Mouse (Mus musculus) midbrain, embryonic 15.5 days (tissue): ENCODE data around the gene Bclaf1. TPM values are rescaled to one million over a fixed set of nuclear protein-coding genes. Genes with fewer than 3 reads are reported as not detected.
A peak's percentile ranks its signal among the peaks of the same experiment; 100 is the strongest.

Experiments used
- ATAC-seq: fragments of 200-750 bp; cut with Nextera tagmentation; replicated peaks from 2 replicates; pipeline ENCODE4 v1.8.0; 2017; ENCODE audit warnings: moderate TSS enrichment
- H3K27ac ChIP-seq: fragments of 300-500 bp; sonication (generic); 2 replicates; pipeline ENCODE4 v1.5.1; 2015; ENCODE audit warnings: mild to moderate bottlenecking, inconsistent platforms
- H3K27me3 ChIP-seq: fragments of 300-500 bp; sonication (generic); replicated peaks from 2 replicates; pipeline ENCODE4 v1.6.1; 2015; ENCODE audit warnings: inconsistent platforms
- H3K36me3 ChIP-seq: fragments of 300-500 bp; sonication (generic); replicated peaks from 2 replicates; pipeline ENCODE4 v1.6.1; 2015; ENCODE audit warnings: inconsistent platforms
- H3K4me1 ChIP-seq: fragments of 300-500 bp; sonication (generic); 2 replicates; pipeline ENCODE4 v1.6.1; 2015; ENCODE audit warnings: inconsistent platforms
- H3K4me2 ChIP-seq: fragments of 300-500 bp; sonication (generic); 2 replicates; pipeline ENCODE4 v1.6.1; 2015; ENCODE audit warnings: inconsistent platforms, mild to moderate bottlenecking, moderate library complexity
- H3K4me3 ChIP-seq: fragments of 300-500 bp; sonication (generic); 2 replicates; pipeline ENCODE4 v1.5.1; 2015; ENCODE audit warnings: mild to moderate bottlenecking, inconsistent platforms
- H3K9ac ChIP-seq: fragments of 300-500 bp; sonication (generic); 2 replicates; pipeline ENCODE4 v1.6.1; 2015; ENCODE audit warnings: mild to moderate bottlenecking, inconsistent platforms
- H3K9me3 ChIP-seq: fragments of 300-500 bp; sonication (generic); 2 replicates; pipeline ENCODE4 v1.6.1; 2016; ENCODE audit warnings: inconsistent platforms
- WGBS: fragments of 180-500 bp; shearing (Covaris S2); methylation state at CpG from one replicate; pipeline ENCODE4 v1.1.7; 2015; ENCODE audit warnings: mixed read lengths; 5-methylcytosine and 5-hydroxymethylcytosine counted together
- polyA plus RNA-seq: library from polyadenylated mRNA; unstranded; fragments of >200 nt; fragmentation: Nextera tagmentation; extraction: Ambion mirVana; gene quantifications from 2 replicates; pipeline ENCODE4 v1.2.1, GENCODE M21; 2015

Bclaf1 gene
- polyA plus RNA-seq, 1 experiment from 2014 or later, result 121 TPM

DNA sequence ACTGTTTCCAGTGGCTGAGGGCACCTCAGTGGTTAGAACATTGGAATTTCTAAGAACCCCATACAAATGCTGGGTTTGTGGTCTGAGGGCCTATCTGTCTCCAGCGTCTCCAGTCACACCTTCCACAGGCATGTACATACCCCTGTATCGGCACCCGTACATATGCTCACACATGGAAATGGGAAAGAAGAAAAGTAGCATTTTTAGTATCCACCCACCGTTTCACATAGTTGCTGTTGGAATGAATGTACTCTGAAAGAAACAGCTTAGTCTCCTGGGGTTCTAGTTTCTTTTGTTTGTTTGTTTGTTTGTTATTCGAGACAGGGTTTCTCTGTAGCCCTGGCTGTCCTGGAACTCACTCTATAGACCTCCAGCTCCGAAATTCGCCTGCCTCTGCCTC lies 25.6 kb downstream of the Bclaf1 start:
- 87% methylated on average over 7 of the region's 7 CpGs for WGBS
- no peak for ATAC-seq
- Histone ChIP-seq H3K36me3 (peaks cover 34% of the 10 kb centered on the region; the same call in 1 of the 2 replicates), H3K4me2 (no peak overlapping the region), H3K27me3 (no peaks in the 10 kb centered on the region), H3K4me3 (no peak overlapping the region), H3K9me3 (no peaks in the 10 kb centered on the region), H3K4me1 (no peaks in the 10 kb centered on the region), H3K9ac (no peak overlapping the region), H3K27ac (no peak overlapping the region)

DNA sequence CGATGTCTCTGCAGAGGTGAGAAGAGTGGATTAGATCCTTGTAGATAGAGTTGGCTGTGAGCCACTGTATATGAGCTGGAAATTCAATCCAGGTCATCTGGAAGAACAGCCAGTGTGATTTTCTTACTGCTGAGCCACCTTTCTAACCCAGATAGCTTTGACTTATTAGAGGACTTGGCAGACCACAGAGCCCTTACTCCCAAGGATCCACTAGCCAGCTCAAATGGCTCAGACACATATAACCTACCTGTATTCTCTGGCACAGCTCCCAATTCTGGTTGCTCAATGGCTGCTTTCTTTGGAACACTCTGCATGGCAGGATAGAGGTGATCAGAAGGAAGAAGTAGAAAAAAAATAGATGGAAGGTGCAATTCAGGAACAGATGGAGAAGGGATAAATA lies 33.5 kb downstream of the Bclaf1 start:
- Histone ChIP-seq H3K4me3 (no peak overlapping the region), H3K27ac (no peak overlapping the region), H3K4me1 (peaks cover 9% of the 10 kb centered on the region), H3K36me3 (peaks cover 30% of the 10 kb centered on the region), H3K9me3 (no peaks in the 10 kb centered on the region), H3K4me2 (no peak overlapping the region), H3K27me3 (no peaks in the 10 kb centered on the region), H3K9ac (no peak overlapping the region)
- 74% methylated on average over 1 of the region's 1 CpGs for WGBS
- no peak for ATAC-seq

DNA sequence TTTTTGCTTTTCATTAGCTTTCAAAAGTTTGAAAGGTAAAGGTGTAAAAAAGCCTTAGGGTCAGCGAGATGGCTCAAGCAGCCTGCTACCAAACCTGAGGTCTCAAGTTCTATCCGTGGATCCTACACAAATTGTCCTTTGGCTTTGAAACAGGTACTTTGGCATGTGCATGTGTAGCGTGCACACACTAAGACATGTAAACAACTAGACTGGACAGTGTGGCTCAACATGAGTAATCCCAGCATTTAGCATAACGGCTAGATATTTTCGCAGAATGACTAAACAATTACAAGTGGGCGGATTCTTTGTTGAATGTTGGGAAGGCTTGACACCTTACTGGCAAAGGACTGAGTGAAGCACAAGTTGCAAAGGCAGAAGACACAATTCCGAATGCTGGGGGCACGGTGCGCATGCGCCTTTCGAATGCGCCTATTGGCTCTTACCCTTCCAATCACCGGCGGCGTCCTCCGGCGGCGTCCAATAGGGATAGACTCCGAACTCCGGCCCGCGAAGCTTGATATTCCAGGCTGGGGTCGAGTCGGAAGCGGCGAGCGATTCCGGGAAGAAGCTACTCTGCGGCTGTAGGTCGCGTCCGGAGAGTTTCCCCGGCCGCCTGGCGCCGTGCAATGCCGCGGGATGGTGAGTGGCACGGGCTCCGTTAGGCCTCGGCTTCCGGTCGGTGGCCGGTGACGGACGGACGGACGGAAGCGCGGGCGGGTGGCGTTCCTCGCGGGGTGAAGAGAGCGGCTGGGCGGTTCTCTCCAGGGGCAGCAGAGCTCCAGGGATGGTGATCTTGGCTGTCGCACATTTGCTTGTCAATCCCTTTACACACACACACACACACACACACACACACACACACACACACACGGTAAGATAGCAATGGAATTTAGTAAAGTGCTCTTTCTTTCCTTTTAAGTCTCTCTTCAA lies 35.3 kb downstream of the Bclaf1 start, which contains the start of gene Mtfr2:
Gene Mtfr2, plus strand, starts transcription at position 486 of the 930 bp plus-strand sequence.
- peak; percentile 96 for ATAC-seq
- Histone ChIP-seq H3K36me3 (peaks cover 27% of the 10 kb centered on the region), H3K9me3 (no peaks in the 10 kb centered on the region), H3K4me3 (peak within 1 kb of the TSS; percentile 51), H3K27ac (no peak within 1 kb of the TSS), H3K4me1 (peaks cover 9% of the 10 kb centered on the region), H3K4me2 (peak within 1 kb of the TSS; percentile 99), H3K9ac (peak within 1 kb of the TSS; percentile 37), H3K27me3 (no peaks in the 10 kb centered on the region)
- 1% methylated on average over 58 of the region's 58 CpGs for WGBS

DNA sequence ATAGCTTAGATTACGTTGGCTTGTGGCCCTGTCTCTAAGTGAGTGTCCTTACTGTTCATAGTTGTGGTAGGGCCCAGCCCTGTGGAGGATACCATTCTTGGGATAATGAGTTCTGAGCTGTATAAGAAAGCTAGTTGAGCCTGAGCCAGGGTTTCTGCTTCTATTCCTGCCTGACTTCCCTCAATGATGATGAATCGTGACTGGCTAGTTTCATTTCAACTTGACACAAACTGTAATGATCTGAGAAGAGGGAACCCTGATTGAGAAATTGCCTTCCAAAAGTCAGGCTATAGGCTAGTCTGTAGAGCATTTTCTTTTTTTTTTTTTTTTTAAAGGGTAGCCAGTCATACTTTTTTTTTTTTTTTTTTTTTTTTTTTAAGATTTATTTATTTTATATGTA lies 36.6 kb downstream of the Bclaf1 start:
- Histone ChIP-seq H3K4me3 (no peak overlapping the region), H3K27me3 (no peaks in the 10 kb centered on the region), H3K4me2 (no peak overlapping the region), H3K36me3 (peaks cover 16% of the 10 kb centered on the region), H3K27ac (no peak overlapping the region), H3K9me3 (no peaks in the 10 kb centered on the region), H3K4me1 (peaks cover 9% of the 10 kb centered on the region), H3K9ac (no peak overlapping the region)
- no peak for ATAC-seq
- WGBS, result 96% methylated on average over 2 of the region's 2 CpGs

DNA sequence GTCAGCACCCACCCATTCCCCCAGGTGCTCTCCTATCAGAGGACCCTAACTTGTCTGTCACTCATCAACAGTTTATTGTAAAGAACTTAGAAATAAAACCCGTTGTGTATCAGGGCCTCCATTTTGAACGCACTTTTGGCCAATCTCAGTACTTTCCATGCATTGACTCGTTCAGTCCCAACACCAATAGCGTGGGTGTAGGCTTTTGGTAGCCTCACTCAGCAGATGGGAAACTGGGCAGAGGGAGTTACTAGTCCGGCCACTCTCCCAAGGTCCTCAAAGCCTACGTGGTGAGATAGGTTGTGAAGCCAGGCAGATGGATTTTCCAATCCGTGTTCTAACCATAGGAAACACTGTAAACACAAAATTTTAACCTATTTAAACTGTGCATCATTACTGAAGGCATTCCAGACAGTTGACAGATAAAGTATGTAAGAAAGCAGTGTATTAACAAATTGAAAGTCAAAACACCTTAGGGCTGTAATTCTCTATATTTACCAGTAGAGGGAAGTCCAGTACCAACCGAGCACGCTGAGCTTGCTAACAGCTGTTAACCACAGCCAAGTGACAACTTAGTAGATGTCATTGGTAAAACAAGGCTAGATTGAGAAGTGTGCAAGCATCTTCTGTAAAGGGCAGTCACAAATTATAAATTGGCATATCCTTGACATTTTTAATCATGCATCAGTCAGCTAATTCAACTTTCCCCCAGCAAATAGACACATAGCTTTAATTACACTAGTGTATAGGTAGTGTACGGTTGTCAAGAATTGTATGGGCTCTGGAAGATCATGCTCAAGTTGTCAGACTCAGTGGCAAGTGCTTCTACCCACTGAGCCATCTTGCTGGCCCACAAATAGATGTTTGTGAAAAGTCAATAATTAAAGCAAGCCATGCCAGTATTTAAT lies 49.5 kb downstream of the Bclaf1 start:
- 60% methylated on average over 10 of the region's 10 CpGs for WGBS
- Histone ChIP-seq H3K4me2 (no peak overlapping the region), H3K27ac (no peak overlapping the region), H3K4me1 (no peaks in the 10 kb centered on the region), H3K9ac (no peak overlapping the region), H3K4me3 (no peak overlapping the region), H3K9me3 (no peaks in the 10 kb centered on the region), H3K36me3 (no peaks in the 10 kb centered on the region), H3K27me3 (no peaks in the 10 kb centered on the region)
- peak; percentile 80 for ATAC-seq

DNA sequence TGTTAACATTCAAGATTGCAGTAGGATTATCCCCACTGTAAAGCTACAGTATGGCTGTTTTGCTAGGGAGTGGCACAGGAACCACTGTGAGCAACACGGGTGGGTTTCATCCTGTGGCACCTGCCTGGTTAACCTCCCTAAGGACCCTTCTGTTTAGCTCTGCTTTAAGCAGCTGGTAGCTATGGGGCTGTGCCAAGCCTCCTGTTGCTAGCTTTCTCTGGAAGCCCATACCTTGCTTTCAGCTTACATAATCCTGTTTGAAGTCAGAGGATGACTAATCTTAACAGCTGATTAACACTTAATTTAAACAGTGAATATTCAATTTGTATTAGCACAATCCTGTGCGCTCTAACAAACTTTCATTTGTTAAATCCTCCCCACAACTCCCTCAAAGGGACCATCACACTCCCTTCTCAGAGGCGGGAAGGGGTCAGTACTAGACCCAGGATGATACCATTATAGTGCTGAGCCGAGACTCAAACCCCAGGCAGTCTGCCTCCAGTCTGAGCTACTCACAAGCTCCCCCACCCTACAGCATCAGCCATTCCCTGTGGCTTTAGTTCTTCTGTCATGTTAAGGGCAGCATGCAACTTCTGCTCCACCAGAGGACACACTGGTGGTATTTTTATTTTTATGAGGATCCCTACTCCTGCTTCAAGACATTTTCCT lies 50.3 kb downstream of the Bclaf1 start:
- peak; percentile 57; the same call in 1 of the 2 replicates for ATAC-seq
- Histone ChIP-seq H3K9ac (no peak overlapping the region), H3K4me1 (no peaks in the 10 kb centered on the region), H3K27me3 (no peaks in the 10 kb centered on the region), H3K4me2 (no peak overlapping the region), H3K27ac (no peak overlapping the region), H3K9me3 (no peaks in the 10 kb centered on the region), H3K4me3 (no peak overlapping the region), H3K36me3 (no peaks in the 10 kb centered on the region)
- 64% methylated on average over 4 of the region's 4 CpGs for WGBS

DNA sequence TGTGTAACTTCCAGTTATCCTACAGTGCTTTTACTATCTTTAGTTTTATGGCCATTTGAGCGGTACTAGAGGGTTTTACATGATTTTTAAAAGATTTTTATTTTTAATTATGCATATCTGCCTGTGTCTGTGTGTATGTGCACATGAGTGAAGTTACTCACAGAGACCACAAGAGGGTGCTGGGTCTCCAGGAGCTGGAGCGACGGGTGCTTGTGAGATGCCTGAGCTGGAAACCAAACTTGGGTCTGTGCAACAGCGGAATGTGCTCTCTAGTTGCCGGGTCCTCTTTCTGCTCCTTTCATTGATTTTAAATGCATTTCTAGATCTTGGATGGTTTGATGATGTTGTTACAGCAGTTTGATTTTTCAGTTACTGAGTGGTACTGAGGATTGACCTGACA lies 59.8 kb downstream of the Bclaf1 start:
- H3K4me1 ChIP-seq, result no peaks in the 10 kb centered on the region
- WGBS, result 97% methylated on average over 5 of the region's 5 CpGs
- no peak overlapping the region for H3K4me2 ChIP-seq
- no peak for ATAC-seq
- H3K4me3 ChIP-seq, result no peak overlapping the region
- H3K36me3 ChIP-seq, result no peaks in the 10 kb centered on the region
- H3K27ac ChIP-seq, result no peak overlapping the region
- H3K27me3 ChIP-seq, result no peaks in the 10 kb centered on the region
- no peak overlapping the region for H3K9ac ChIP-seq
- H3K9me3 ChIP-seq, result no peaks in the 10 kb centered on the region

DNA sequence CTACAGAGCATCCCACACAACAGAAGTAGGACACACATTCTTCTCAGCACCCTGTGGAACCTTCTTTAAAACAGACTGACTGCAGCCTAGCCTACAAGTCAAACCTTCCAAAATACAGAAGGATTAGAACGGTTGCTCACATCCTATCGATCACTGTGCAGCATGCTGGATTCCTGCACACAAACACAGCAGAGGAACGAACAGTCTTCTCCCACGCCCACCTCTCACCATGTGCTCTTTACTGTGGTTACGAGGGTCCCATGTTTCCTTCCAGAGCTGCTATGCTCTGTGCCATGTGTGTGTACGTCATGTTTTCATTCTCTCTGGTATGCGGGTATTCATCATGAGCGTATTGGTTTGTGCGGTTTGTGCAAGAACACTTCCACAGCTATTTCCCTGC lies 65.4 kb downstream of the Bclaf1 start:
- no peak for ATAC-seq
- 95% methylated on average over 9 of the region's 9 CpGs for WGBS
- no peak overlapping the region for H3K9ac ChIP-seq

DNA sequence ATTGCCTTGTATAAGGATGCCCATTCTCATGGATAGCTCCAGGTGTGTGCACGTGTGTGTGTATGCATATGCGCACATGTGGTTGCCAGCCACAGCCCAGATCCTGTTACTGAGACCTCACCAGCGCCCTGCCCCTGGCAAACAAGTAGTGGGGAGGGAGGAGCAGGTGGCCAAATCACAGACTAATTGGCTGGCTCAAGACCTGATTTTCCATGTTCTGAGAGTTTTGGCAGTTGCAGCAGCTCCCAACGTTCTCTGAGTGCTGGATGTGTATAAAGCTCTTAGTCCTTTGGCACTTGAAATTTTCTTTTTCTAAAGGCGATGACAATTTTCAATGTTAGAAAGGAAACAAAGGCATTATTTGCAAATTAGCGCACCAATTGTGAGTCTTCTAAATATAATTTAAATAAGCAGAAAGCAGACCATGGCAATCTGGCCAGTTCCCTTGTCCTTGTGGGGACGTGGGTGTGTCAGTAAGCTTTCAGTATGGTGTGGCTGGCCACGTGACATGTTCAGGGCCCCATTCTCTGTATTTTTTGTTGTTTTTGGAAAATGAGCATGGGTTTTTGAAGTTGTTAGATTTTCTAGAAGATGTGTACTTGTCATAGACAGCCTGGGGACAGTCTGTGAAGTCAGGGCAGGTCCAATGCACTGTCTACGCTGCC lies 66.9 kb downstream of the Bclaf1 start:
- Histone ChIP-seq H3K4me3 (no peak overlapping the region), H3K27me3 (no peaks in the 10 kb centered on the region), H3K36me3 (no peaks in the 10 kb centered on the region), H3K4me2 (no peak overlapping the region), H3K27ac (no peak overlapping the region), H3K9ac (no peak overlapping the region), H3K9me3 (no peaks in the 10 kb centered on the region), H3K4me1 (peaks cover 11% of the 10 kb centered on the region)
- ATAC-seq, result no peak
- 84% methylated on average over 9 of the region's 9 CpGs for WGBS

More for the DNA sequence above, 65.4 kb downstream of the Bclaf1 start:
- Histone ChIP-seq H3K27me3 (no peaks in the 10 kb centered on the region), H3K4me3 (no peak overlapping the region), H3K27ac (no peak overlapping the region), H3K9me3 (no peaks in the 10 kb centered on the region), H3K36me3 (no peaks in the 10 kb centered on the region), H3K4me1 (peaks cover 5% of the 10 kb centered on the region), H3K4me2 (no peak overlapping the region)

DNA sequence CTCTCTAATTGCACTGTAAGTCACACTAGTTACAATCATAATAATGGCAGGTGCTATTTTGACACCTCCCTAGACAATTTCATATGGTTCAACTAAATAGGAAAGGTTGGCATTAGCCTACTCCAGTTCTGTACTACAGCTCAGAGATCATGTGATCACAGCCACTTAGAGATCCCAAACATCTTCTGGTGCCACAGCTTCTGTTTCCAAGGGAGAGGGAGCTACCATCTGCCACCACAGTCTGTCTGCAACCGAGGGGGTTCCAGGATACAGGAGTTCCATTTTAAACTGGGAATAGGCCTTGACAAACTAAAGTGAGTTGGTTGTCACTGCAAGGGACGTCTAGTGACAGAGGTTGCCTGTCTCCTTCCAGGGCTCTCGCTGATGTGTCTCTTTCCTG lies 68.5 kb downstream of the Bclaf1 start:
- peaks cover 11% of the 10 kb centered on the region for H3K4me1 ChIP-seq
- no peak for ATAC-seq
- H3K4me3 ChIP-seq, result no peak overlapping the region
- WGBS, result 87% methylated on average over 3 of the region's 3 CpGs
- H3K9ac ChIP-seq, result no peak overlapping the region
- H3K27ac ChIP-seq, result no peak overlapping the region
- no peaks in the 10 kb centered on the region for H3K27me3 ChIP-seq
- H3K9me3 ChIP-seq, result no peaks in the 10 kb centered on the region
- H3K36me3 ChIP-seq, result no peaks in the 10 kb centered on the region
- H3K4me2 ChIP-seq, result no peak overlapping the region

DNA sequence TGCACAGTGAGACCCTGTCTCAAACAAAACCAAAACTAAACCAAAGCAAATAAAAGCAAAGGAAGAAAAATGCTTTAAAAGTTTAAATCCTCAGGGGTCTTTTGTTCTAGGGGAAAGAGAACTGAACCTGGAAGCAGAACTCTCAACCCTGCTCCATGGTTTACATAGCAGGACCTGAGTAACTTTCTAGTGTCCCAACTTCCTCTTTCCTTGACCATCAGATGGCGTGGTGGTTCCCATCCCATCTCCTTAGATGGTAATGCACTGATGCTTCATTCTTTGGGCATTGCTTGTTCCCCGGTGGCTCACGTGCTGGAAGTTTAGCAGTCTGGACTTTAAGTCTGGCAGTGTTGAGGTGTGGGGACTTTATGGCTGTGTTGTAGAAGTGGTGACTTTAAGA lies 69.1 kb downstream of the Bclaf1 start:
- Histone ChIP-seq H3K27ac (no peak overlapping the region), H3K9ac (no peak overlapping the region), H3K4me1 (peaks cover 11% of the 10 kb centered on the region), H3K36me3 (no peaks in the 10 kb centered on the region), H3K4me3 (no peak overlapping the region), H3K4me2 (no peak overlapping the region), H3K9me3 (no peaks in the 10 kb centered on the region), H3K27me3 (no peaks in the 10 kb centered on the region)
- no peak for ATAC-seq
- 78% methylated on average over 3 of the region's 3 CpGs for WGBS
